Mouse (Mus musculus) olfactory bulb, adult 2 months (tissue): ENCODE measurements around the gene Ercc2. TPM values are rescaled to one million over a fixed set of nuclear protein-coding genes. Genes with fewer than 3 reads are reported as not detected.

Experiments
- H3K27ac ChIP-seq: fragments of 200-500 bp; 2 replicates; pipeline ENCODE4 v1.5.1; 2012; ENCODE audit warnings: low read depth, low read length; ENCODE audit not compliant: insufficient read depth
- H3K4me1 ChIP-seq: fragments of 200-500 bp; 2 replicates; pipeline ENCODE4 v1.6.1; 2012; ENCODE audit warnings: low read length; ENCODE audit not compliant: control insufficient read depth, insufficient read depth
- H3K4me3 ChIP-seq: fragments of 200-500 bp; 2 replicates; pipeline ENCODE4 v1.5.1; 2012; ENCODE audit warnings: mild to moderate bottlenecking, low read depth, low read length, moderate library complexity; ENCODE audit not compliant: insufficient read depth
- CTCF ChIP-seq: fragments of 200-500 bp; IDR thresholded peaks from 2 replicates; pipeline ENCODE4 v1.5.1; 2012; ENCODE audit warnings: low read depth, mild to moderate bottlenecking, low read length, moderate library complexity; ENCODE audit not compliant: insufficient read depth
- POLR2A ChIP-seq: fragments of 200-500 bp; IDR thresholded peaks from 2 replicates; pipeline ENCODE4 v1.6.1; 2012; ENCODE audit warnings: mild to moderate bottlenecking, low read depth, low read length, moderate library complexity; ENCODE audit not compliant: insufficient read depth
- WGBS: fragments of 180-500 bp; shearing (Covaris S2); methylation state at CpG from one replicate; pipeline ENCODE4 v1.1.7; 2018; 5-methylcytosine and 5-hydroxymethylcytosine counted together
- polyA plus RNA-seq: library from polyadenylated mRNA; stranded (reverse); fragments of >200 nt; gene quantifications from 2 replicates; pipeline ENCODE4 v1.2.4, GENCODE M21; 2012; ENCODE audit warnings: low replicate concordance; ENCODE audit not compliant: missing spikeins, insufficient read depth, insufficient read length

The Ercc2 gene
- polyA plus RNA-seq, 1 experiment = not detected

GRCm38 (mm10) chr7:19413525-19413924, 31.7 kb downstream of the Ercc2 start:
- WGBS = 87% methylated on average over 3 of the region's 3 CpGs
- no peak overlapping the region for H3K4me3 ChIP-seq
- TF ChIP-seq CTCF (no peak), POLR2A (no peak)
- no peak overlapping the region for H3K27ac ChIP-seq
- no peaks in the 10 kb centered on the region for H3K4me1 ChIP-seq

- Histone ChIP-seq H3K27ac (no peak overlapping the region), H3K4me1 (peaks cover 6% of the 10 kb centered on the region), H3K4me3 (no peak overlapping the region)
- 80% methylated on average over 15 of the region's 15 CpGs for WGBS
- no peak for TF ChIP-seq CTCF
- TF ChIP-seq POLR2A = no peak
Measured at GRCm38 (mm10) chr7:19416590-19416989, 34.8 kb downstream of the Ercc2 start.

- WGBS = 7% methylated on average over 28 of the region's 28 CpGs
- no peak overlapping the region for H3K4me3 ChIP-seq
- peaks cover 6% of the 10 kb centered on the region for H3K4me1 ChIP-seq
- TF ChIP-seq CTCF = no peak
- H3K27ac ChIP-seq = no peak overlapping the region
Measured at GRCm38 (mm10) chr7:19420121-19420520, 38.3 kb downstream of the Ercc2 start.

GRCm38 (mm10) chr7:19420821-19421636, 39.2 kb downstream of the Ercc2 start:
- TF ChIP-seq POLR2A (no peak), CTCF (no peak)
- H3K4me3 ChIP-seq = peak overlapping the region; percentile 28
- H3K27ac ChIP-seq = no peak overlapping the region
- 10% methylated on average over 43 of the region's 43 CpGs for WGBS
- peaks cover 6% of the 10 kb centered on the region for H3K4me1 ChIP-seq

GRCm38 (mm10) chr7:19423083-19423482, 41.3 kb downstream of the Ercc2 start:
- TF ChIP-seq POLR2A = no peak
- TF ChIP-seq CTCF = no peak

GRCm38 (mm10) chr7:19424051-19424450, 42.2 kb downstream of the Ercc2 start:
- 77% methylated on average over 4 of the region's 4 CpGs for WGBS
- TF ChIP-seq CTCF = no peak
- no peak for TF ChIP-seq POLR2A
- Histone ChIP-seq H3K4me1 (peaks cover 6% of the 10 kb centered on the region), H3K4me3 (no peak overlapping the region), H3K27ac (no peak overlapping the region)

More at GRCm38 (mm10) chr7:19423083-19423482, 41.3 kb downstream of the Ercc2 start:
- Histone ChIP-seq H3K4me3 (no peak overlapping the region), H3K4me1 (peaks cover 6% of the 10 kb centered on the region), H3K27ac (no peak overlapping the region)
- 89% methylated on average over 3 of the region's 3 CpGs for WGBS

- Histone ChIP-seq H3K27ac (no peak overlapping the region), H3K4me3 (no peak overlapping the region), H3K4me1 (0 out of 2 replicates have a peak, but pooled peaks cover 2% of the 10 kb centered on the region)
- 83% methylated on average over 6 of the region's 6 CpGs for WGBS
- no peak for TF ChIP-seq POLR2A
- no peak for TF ChIP-seq CTCF
Measured at GRCm38 (mm10) chr7:19426349-19426748, 44.5 kb downstream of the Ercc2 start.

- WGBS = 94% methylated on average over 6 of the region's 6 CpGs
- TF ChIP-seq POLR2A (no peak), CTCF (no peak)
- no peak overlapping the region for H3K27ac ChIP-seq
- no peak overlapping the region for H3K4me3 ChIP-seq
- no peaks in the 10 kb centered on the region for H3K4me1 ChIP-seq
Measured at GRCm38 (mm10) chr7:19426888-19427287, 45.1 kb downstream of the Ercc2 start.

GRCm38 (mm10) chr7:19427999-19428650, 46.3 kb downstream of the Ercc2 start:
- Histone ChIP-seq H3K27ac (no peak overlapping the region), H3K4me1 (no peaks in the 10 kb centered on the region), H3K4me3 (no peak overlapping the region)
- TF ChIP-seq POLR2A (no peak), CTCF (no peak)
- 77% methylated on average over 15 of the region's 15 CpGs for WGBS
